ENCODE assay signal across 8 mouse cellular contexts in the genomic region with DNA sequence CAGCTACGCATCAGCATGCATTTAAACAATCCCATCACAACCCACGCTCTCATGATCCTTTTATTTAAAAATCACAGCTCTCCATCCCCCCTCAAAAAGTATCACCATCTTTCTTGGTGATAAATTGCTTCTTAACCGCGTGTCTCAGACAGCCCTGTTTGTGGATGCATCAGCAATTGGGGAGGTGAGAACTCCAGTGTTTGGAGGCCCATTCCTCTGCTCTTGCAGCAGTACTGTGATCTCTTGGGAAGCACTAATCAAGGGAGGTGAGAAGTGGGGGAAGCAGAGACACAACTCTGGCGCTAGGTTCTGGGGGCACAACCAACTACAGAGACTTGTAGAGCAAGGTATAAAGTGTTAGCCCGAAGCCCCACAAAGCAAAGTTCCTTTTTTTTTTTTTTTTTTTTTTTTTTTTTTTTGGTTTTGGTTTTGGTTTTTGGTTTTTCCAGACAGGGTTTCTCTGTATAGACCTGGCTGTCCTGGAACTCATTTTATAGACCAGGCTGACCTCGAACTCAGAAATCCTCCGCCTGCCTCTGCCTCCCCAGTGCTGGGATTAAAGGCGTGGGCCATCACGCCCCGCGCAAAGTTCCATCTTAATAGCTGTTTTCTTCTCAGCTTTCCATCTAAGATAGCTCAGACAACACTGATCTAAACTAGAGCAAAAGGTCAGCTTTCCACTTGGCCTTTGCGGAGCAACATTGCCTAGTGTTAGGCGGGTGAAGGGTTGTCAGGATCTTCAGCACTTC. TPM values are rescaled to one million over a fixed set of nuclear protein-coding genes. Genes with fewer than 3 reads are reported as not detected.
DNase-seq lines count a peak whose midpoint lies in the region; ATAC-seq and TF ChIP-seq lines count a peak whose summit lies in the region.

No protein-coding gene starts in this region.

- intact Hi-C loops in heart, postnatal 14 days (cut with DNase I): no loop called here

- no peaks in the 10 kb centered on the region for H3K9me3 ChIP-seq in heart, embryonic 12.5 days (replicated peaks)
- H3K9me3 ChIP-seq in E14TG2a.4 (ENCODE audit: low read length): no peaks in the 10 kb centered on the region
- H3K9me3 ChIP-seq in heart, postnatal 0 days (replicated peaks; ENCODE audit: control insufficient read depth, low read length): no peaks in the 10 kb centered on the region
- H3K9me3 ChIP-seq in midbrain, embryonic 10.5 days (replicated peaks): no peaks in the 10 kb centered on the region

- WGBS in heart, embryonic 12.5 days: 38% methylated on average over 14 of the region's 14 CpGs
- 47% methylated on average over 14 of the region's 14 CpGs for WGBS in heart, postnatal 0 days
- WGBS in midbrain, embryonic 10.5 days: 26% methylated on average over 14 of the region's 14 CpGs

- H3K27ac ChIP-seq in heart, embryonic 12.5 days (ENCODE audit: poor library complexity, severe bottlenecking): peak overlapping the region; percentile 95
- H3K27ac ChIP-seq in heart, postnatal 0 days (ENCODE audit: low read depth): peak overlapping the region; percentile 100
- peak overlapping the region; percentile 94 for H3K27ac ChIP-seq in midbrain, embryonic 10.5 days (replicated peaks)

- H3K36me3 ChIP-seq in heart, embryonic 12.5 days: no peaks in the 10 kb centered on the region
- H3K36me3 ChIP-seq in E14TG2a.4 (ENCODE audit: insufficient read depth, low read length): peaks cover 6% of the 10 kb centered on the region
- H3K36me3 ChIP-seq in heart, postnatal 0 days (replicated peaks; ENCODE audit: control insufficient read depth, insufficient read depth, low read length): no peaks in the 10 kb centered on the region
- 0 out of 2 replicates have a peak, but pooled peaks cover 3% of the 10 kb centered on the region for H3K36me3 ChIP-seq in midbrain, embryonic 10.5 days

- TF ChIP-seq EP300 in heart, postnatal 0 days (IDR thresholded peaks at IDR 0.05; ENCODE audit: low read depth): no peak

- peak overlapping the region; percentile 44; the same call in 1 of the 2 replicates for H3K4me3 ChIP-seq in heart, embryonic 12.5 days
- peak overlapping the region; percentile 76 for H3K4me3 ChIP-seq in E14TG2a.4 (replicated peaks; ENCODE audit: low read length)
- peak overlapping the region; percentile 37; the same call in 1 of the 2 replicates for H3K4me3 ChIP-seq in heart, postnatal 0 days (ENCODE audit: low read depth, low read length)
- H3K4me3 ChIP-seq in midbrain, embryonic 10.5 days: peak overlapping the region; percentile 47

- peak overlapping the region; percentile 66 for H3K4me2 ChIP-seq in heart, embryonic 12.5 days
- H3K4me2 ChIP-seq in heart, postnatal 0 days (ENCODE audit: low read depth, low read length): peak overlapping the region; percentile 57

- H3K27me3 ChIP-seq in heart, embryonic 12.5 days (replicated peaks): no peaks in the 10 kb centered on the region
- no peaks in the 10 kb centered on the region for H3K27me3 ChIP-seq in E14TG2a.4 (ENCODE audit: insufficient read depth, low read length)
- H3K27me3 ChIP-seq in heart, postnatal 0 days (ENCODE audit: control insufficient read depth, insufficient read depth, low read length): 0 out of 2 replicates have a peak, but pooled peaks cover 3% of the 10 kb centered on the region
- peaks cover 36% of the 10 kb centered on the region for H3K27me3 ChIP-seq in midbrain, embryonic 10.5 days (ENCODE audit: low read depth, poor library complexity, severe bottlenecking)

- TF ChIP-seq CTCF in E14TG2a.4 (conservative IDR thresholded peaks at IDR 0.05; ENCODE audit: low read length): no peak
- TF ChIP-seq CTCF in heart, postnatal 0 days (IDR thresholded peaks at IDR 0.05; ENCODE audit: low read depth): no peak

- peak overlapping the region; percentile 70 for H3K9ac ChIP-seq in heart, embryonic 12.5 days
- peak overlapping the region; percentile 60 for H3K9ac ChIP-seq in heart, postnatal 0 days (replicated peaks; ENCODE audit: low read depth, low read length)

- H3K4me1 ChIP-seq in heart, embryonic 12.5 days (replicated peaks): peaks cover 65% of the 10 kb centered on the region
- peaks cover 69% of the 10 kb centered on the region for H3K4me1 ChIP-seq in E14TG2a.4 (replicated peaks; ENCODE audit: low read depth, low read length)
- peaks cover 42% of the 10 kb centered on the region for H3K4me1 ChIP-seq in heart, postnatal 0 days (ENCODE audit: control insufficient read depth, insufficient read depth)
- peaks cover 100% of the 10 kb centered on the region for H3K4me1 ChIP-seq in midbrain, embryonic 10.5 days

- no peak for DNase-seq in heart, postnatal 14 days
- no peak for DNase-seq in heart, postnatal 0 days (ENCODE audit: low spot score)
- no peak for DNase-seq in midbrain, embryonic 10.5 days (ENCODE audit: low spot score)
- DNase-seq in layer of hippocampus, adult 18-20 months (ENCODE audit: low spot score in 2 of 2): no peak
- DNase-seq in layer of hippocampus, adult 9-10 months (ENCODE audit: low spot score): no peak
- no peak for DNase-seq in adrenal gland, postnatal 4 days (ENCODE audit: low spot score in 2 of 2)

- no peak for ATAC-seq in heart, embryonic 12.5 days (ENCODE audit: insufficient number of reproducible peaks, low FRiP score)
- no peak for ATAC-seq in heart, postnatal 0 days (ENCODE audit: insufficient read depth, low read depth)

RNA-seq across cellular contexts. Expression of a gene that starts 3.0 kb away (rescaled TPM):
- 57.8 and 59.5 TPM in 2 replicates for polyA plus RNA-seq in heart, embryonic 12.5 days (2016; fragmentation: Nextera tagmentation; extraction: Ambion mirVana)
- 10 to 100 TPM; 44.7 to 51.8 TPM for total RNA-seq in heart, postnatal 14 days (2021)
- total RNA-seq in heart, postnatal 0 days (2014; rRNA removed; ENCODE audit: low replicate concordance): 74.0 and 88.5 TPM in 2 replicates
- polyA plus RNA-seq in heart, postnatal 0 days (2015; fragmentation: Nextera tagmentation; extraction: Ambion mirVana): 26.4 and 30.0 TPM in 2 replicates
- polyA plus RNA-seq in midbrain, embryonic 10.5 days (2016; fragmentation: Nextera tagmentation; extraction: Ambion mirVana): 28.6 and 39.6 TPM in 2 replicates
- total RNA-seq in layer of hippocampus, adult 18-20 months (2021): 10 to 100 TPM; 76.4 to 76.9 TPM
- 10 to 100 TPM; 78.0 to 81.7 TPM for total RNA-seq in adrenal gland, postnatal 4 days (2021)

RNA-seq across cellular contexts. Expression of a gene that starts 59.3 kb away (rescaled TPM):
- polyA plus RNA-seq in heart, embryonic 12.5 days (2016; fragmentation: Nextera tagmentation; extraction: Ambion mirVana): 28.9 and 29.3 TPM in 2 replicates
- 10 to 100 TPM; 44.2 to 45.6 TPM for total RNA-seq in heart, postnatal 14 days (2021)
- total RNA-seq in heart, postnatal 0 days (2014; rRNA removed; ENCODE audit: low replicate concordance): 26.2 and 41.6 TPM in 2 replicates
- polyA plus RNA-seq in heart, postnatal 0 days (2015; fragmentation: Nextera tagmentation; extraction: Ambion mirVana): 18.7 and 20.9 TPM in 2 replicates
- 33.2 and 35.5 TPM in 2 replicates for polyA plus RNA-seq in midbrain, embryonic 10.5 days (2016; fragmentation: Nextera tagmentation; extraction: Ambion mirVana)
- 10 to 100 TPM; 72.9 to 75.1 TPM for total RNA-seq in layer of hippocampus, adult 18-20 months (2021)
- total RNA-seq in adrenal gland, postnatal 4 days (2021): 10 to 100 TPM; 21.7 to 23.5 TPM
